Mouse (Mus musculus) A20 (cell line): ENCODE measurements around the gene Gm21969.

Source experiments
- DNase-seq: peaks from one replicate; pipeline ENCODE4 v3.0.0-alpha.2; 2011; ENCODE audit warnings: low read depth, low spot score

The Gm21969 gene

GRCm38 (mm10) chr4:139653238-139653637, 50.3 kb downstream of the Gm21969 start, which contains the start of gene Tas1r2:
Gene Tas1r2 (plus strand): TSS chr4:139653538.
- no peak for DNase-seq

DNA sequence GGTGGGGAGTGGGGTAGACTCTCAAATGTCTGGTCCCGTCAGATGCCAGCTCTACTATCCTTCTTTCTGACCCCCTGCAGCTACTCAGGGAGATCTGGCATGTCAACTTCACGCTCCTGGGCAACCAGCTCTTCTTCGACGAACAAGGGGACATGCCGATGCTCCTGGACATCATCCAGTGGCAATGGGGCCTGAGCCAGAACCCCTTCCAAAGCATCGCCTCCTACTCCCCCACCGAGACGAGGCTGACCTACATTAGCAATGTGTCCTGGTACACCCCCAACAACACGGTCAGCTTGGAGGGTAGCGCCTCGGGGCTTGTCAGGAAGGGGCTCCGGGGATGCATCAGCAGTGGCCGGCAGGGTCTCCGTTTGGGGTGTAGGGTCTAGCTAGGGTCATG, 58.9 kb downstream of the Gm21969 start:
- DNase-seq, result no peak

GRCm38 (mm10) chr4:139667632-139668031, 64.6 kb downstream of the Gm21969 start:
- no peak for DNase-seq

GRCm38 (mm10) chr4:139669847-139670246, 66.9 kb downstream of the Gm21969 start:
- peak; percentile 76 for DNase-seq

GRCm38 (mm10) chr4:139675696-139676095, 72.7 kb downstream of the Gm21969 start:
- DNase-seq, result no peak

DNA sequence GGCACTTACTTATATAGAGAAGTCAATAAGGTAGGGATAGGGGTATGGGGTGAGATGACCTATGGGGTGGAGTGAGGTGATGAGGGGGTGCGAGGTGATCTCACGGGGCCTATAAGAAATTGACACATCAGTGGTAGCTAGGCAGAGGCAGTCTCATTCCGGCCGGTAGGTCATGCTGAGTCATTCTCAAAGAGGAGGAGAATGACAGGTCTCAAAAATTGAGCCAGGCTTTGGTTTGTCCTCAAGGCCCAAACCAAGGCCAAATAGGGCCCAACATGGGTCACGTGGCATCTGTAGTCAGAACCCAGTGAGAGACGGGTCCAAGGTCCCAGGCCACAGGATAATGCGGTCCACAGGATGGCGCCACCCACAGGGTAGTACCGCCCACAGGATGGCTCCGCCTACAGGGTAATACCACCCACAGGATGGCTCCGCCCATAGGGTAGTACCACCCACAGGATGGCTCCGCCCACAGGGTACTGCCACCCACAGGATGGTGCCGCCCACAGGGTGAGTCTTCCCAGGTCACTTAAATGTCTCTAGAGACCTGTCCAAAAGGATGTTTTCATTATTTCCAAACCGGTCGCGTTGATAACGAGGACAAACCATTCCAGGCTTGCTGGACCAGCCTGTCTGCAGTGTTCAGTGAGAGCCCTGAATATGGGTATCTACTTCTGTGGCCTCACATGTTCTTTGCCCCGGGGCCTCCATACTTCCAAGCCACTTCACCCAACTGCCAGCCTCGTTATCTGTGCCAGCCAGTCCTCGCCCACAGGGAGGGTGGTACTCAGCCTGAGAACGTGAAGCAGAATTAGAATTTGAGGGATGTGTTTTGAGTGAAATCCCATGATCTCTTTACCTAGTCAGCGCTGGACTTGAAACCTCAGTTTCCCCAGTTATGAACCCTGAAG, 81.0 kb downstream of the Gm21969 start:
- DNase-seq, result no peak

GRCm38 (mm10) chr4:139684639-139685017, 81.6 kb downstream of the Gm21969 start:
- DNase-seq, result peak; percentile 47

DNA sequence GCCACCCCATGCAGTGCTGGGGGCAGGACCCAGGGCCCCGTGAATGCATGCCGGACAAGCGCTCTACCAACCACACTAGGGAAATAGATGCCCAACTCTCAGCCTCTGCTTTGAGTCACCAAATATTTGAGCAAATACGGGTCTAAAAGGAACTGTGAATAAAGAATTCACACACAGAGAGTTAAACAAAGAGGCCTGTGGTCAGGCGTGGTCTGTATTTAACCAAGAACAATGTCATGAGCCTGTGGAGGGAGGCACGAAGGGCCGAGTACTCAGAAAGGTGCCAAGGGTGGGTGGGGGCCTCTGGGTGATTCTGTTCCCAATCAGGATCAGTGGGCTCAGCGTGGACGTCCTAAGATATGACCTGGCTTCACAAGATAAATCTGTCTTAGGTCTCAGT, 85.1 kb downstream of the Gm21969 start:
- DNase-seq, result no peak

GRCm38 (mm10) chr4:139689627-139690269, 86.8 kb downstream of the Gm21969 start:
- no peak for DNase-seq

GRCm38 (mm10) chr4:139693315-139693714, 90.3 kb downstream of the Gm21969 start:
- no peak for DNase-seq

- DNase-seq, result no peak
Measured at GRCm38 (mm10) chr4:139697755-139698154, 94.8 kb downstream of the Gm21969 start.

- no peak for DNase-seq
Measured at GRCm38 (mm10) chr4:139698602-139699001, 95.6 kb downstream of the Gm21969 start.

DNA sequence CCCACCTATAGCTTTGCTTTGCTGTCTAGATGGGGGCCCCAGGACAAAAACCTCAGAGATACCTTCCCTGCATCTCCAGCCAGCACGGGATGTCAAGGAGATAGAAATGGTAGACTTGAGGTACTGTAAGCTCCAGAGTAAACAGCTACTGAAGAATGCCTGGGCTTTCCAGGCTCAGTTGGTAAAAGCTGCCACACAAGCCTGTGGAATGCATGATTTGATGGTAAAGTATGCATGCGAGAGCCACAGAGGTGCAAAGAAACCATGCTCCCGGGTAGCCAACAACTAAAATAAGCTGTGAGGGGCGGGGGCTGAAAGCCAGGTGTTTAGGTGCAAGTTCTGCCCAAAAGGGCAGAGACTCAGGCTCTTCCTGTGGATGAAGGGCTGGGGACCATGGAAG, 99.9 kb downstream of the Gm21969 start:
- DNase-seq, result no peak

GRCm38 (mm10) chr4:139703468-139703867, 100.5 kb downstream of the Gm21969 start:
- DNase-seq, result peak; percentile 33

DNA sequence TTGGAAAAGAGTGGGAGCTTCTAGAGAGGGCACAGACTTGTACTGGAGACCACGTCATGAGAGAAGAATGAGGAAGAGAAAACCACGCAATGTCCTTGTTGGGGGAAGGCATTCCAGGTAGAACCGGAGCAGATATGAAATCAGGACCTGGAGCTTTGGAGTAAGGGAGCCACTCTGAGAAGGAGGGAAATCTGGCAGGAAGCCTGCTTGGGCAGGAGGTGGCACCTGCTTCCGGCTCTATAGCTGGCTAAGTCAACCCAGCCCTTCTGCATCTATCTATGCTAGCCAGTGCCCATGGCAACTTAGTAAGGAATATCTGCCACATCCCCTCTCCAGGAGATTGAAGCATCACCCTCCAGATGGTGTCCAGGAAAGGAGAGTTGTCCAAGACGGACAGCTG, 103.0 kb downstream of the Gm21969 start:
- no peak for DNase-seq

GRCm38 (mm10) chr4:139710467-139711334, 107.7 kb downstream of the Gm21969 start:
- no peak for DNase-seq
